In the genomic region with DNA sequence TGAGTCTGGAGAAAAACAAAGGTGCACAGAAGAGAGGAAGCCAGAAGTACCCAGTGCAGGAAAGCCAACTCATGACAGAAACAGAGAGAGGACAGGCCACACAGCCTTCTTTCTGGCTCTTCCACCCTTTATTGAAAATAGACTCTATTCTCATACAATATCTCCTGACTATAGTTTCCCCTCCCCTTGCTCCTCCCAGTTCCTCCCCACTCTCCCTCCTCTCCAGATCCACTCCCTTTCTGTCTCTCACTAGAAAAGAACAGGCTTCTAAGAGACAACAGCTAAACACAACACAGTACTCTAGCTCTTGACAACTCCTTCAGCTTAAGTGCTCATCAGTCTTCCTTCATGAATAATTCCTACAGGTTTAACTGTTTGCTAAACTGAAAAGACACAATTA, we compare ENCODE assay signal across 13 mouse cellular contexts.
"Had no signal": no experiment of that assay in that cellular context is flagged by ENCODE, and none has a peak within 500 bp of the region (broad histone marks: within the 10 kb centered on the region; RNA-seq: fewer than 3 reads in every experiment).

No protein-coding gene starts in this region.

- H3K27ac ChIP-seq: left cerebral cortex, adult 2 months; limb, embryonic 15.5 days; liver, embryonic 13.5 days; lung, embryonic 15.5 days; macrophage; midbrain, embryonic 13.5 days; stomach, embryonic 15.5 days had no signal

- H3K4me3 ChIP-seq: left cerebral cortex, adult 2 months; limb, embryonic 15.5 days; liver, embryonic 13.5 days; lung, embryonic 15.5 days; midbrain, embryonic 13.5 days; stomach, embryonic 15.5 days had no signal

- ATAC-seq: liver, postnatal 0 days; midbrain, embryonic 13.5 days had no signal

- H3K4me2 ChIP-seq: limb, embryonic 15.5 days; liver, embryonic 13.5 days; lung, embryonic 15.5 days; midbrain, embryonic 13.5 days; stomach, embryonic 15.5 days had no signal

- H3K9ac ChIP-seq: limb, embryonic 15.5 days; liver, embryonic 13.5 days; liver, postnatal 0 days; lung, embryonic 15.5 days; midbrain, embryonic 13.5 days; stomach, embryonic 15.5 days had no signal

- H3K4me1 ChIP-seq: limb, embryonic 15.5 days; liver, embryonic 13.5 days; lung, embryonic 15.5 days; midbrain, embryonic 13.5 days; stomach, embryonic 15.5 days had no signal

- DNase-seq: kidney, postnatal 14 days; liver, embryonic 13.5 days; liver, postnatal 0 days; lung, postnatal 14 days; right cerebral cortex, postnatal 14 days; thymus, adult 2 months; thymus, postnatal 25 days had no signal

- H3K36me3 ChIP-seq: limb, embryonic 15.5 days; liver, embryonic 13.5 days; lung, embryonic 15.5 days; midbrain, embryonic 13.5 days; stomach, embryonic 15.5 days had no signal

- H3K9me3 ChIP-seq: limb, embryonic 15.5 days; midbrain, embryonic 13.5 days; stomach, embryonic 15.5 days had no signal

- H3K27me3 ChIP-seq: limb, embryonic 15.5 days; liver, embryonic 13.5 days; lung, embryonic 15.5 days; midbrain, embryonic 13.5 days; stomach, embryonic 15.5 days had no signal
